Mouse (Mus musculus) c-Kit-negative CD71-positive TER-119-positive erythroid progenitor cells, embryonic 14.5 days (primary cell): Measurements from ENCODE around the gene Gp1ba.
A peak's percentile ranks its signal among the peaks of the same experiment; 100 is the strongest.

ENCODE experiments used
- DNase-seq: peaks from one replicate; pipeline ENCODE4 v3.0.0-alpha.2; 2013; ENCODE audit warnings: low read depth, low spot score

Gene Gp1ba

DNA sequence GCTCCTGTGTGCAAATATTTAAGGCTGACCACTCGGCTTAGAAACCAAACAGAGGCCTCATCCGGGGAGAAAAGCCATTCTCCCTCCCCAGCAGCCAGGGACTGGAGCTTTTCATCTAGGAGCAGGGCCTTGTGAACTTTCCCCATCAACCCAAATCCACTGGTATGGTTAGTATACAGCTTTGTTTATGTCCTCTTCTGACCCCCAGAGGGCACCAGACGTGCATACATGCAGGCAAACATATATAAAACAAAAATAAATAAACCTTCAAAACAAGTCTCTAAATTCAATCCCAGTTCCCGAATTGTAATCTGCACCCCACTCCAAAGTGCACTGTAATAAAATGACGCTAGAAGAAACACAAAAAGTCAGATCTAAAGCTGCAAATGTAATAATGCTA, 9.4 kb upstream of the Gp1ba start:
- DNase-seq: no peak

DNA sequence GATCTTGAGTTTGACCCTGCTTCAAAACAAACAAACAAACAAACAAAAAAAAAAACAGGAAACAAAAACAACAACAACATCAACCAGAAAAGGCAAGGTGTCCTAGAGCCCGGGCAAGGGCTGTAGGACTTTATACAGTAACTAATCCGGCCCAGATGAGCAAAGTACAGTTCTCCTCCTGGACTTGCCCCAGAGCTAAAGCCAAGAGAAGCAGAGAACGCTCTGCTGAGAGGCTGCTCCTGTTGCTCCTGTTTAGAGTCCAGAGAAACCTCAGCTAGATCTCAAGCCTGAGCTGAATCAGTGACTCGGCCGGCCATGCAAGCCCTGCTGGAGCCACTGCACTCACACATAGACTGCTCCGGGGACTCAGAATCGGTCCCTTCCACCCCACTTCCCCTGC, 8.8 kb upstream of the Gp1ba start:
- DNase-seq: no peak

DNA sequence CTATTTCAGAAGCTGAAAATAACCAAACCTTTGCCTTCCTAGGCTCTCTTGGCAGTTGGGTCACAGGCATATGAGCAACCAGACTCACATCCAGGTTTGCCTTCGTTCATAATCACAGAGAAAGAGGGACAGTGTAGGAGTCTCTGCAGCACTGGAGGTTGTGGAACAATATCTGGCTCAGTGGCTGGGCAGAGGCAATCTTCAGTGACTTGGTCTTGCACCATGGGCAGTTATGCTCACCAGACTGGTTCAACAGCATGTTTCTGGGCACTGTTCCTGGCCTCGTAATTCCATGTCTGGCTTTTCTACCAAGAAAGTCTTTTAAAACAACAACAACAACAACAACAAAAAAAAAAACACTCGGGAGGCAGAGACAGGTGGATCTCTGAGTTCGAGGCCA, 3.3 kb upstream of the Gp1ba start:
- DNase-seq: no peak

DNA sequence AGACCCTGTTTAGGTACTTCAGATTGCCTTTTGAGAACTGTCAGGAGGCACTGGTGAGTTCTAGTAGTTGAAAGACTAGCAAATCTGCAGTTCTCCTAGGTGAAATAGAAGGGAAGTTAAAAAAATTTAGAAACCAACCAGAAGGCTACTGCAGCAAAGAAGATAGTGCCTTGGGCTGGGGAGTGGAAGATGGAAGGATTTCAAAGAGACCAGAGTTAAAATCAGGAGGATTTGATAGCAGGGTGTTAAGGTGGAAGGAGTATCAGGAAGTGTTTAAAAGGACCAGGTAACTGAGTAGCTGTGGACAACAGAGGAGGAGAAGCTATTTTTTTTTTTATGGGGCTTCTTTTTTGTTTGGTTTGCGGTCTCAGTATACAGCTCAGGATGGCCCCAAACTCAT, 1.2 kb upstream of the Gp1ba start:
- no peak for DNase-seq

DNA sequence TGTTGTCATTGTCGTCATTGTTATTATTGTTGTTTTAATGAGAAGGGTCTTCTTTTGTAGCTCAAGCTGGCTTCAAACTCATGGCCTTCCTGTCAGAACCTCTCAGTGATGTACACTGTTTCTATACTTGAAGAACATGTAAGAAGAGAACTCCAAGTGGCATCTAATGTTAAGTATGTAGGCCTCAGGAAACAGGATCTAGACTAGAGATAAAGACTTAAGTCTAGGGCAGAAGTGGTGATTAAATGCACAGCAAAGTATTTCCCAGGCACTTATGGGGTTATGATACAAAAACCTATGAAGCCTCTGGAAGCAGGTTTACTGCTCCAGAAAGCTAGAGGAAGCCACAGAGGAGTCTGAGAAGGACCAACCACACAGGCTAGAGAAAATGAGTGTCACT, 629 bp upstream of the Gp1ba start:
- DNase-seq: no peak

DNA sequence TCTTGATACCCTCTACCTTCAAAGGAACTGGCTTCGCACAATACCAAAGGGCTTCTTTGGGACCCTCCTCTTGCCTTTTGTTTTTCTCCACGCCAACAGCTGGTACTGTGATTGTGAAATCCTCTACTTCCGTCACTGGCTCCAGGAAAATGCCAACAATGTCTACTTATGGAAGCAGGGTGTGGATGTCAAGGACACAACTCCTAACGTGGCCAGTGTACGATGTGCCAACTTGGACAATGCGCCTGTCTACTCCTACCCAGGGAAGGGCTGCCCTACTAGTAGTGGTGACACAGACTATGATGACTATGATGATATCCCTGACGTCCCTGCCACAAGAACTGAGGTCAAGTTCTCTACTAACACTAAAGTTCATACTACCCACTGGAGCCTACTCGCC, 1.1 kb downstream of the Gp1ba start:
- no peak for DNase-seq

DNA sequence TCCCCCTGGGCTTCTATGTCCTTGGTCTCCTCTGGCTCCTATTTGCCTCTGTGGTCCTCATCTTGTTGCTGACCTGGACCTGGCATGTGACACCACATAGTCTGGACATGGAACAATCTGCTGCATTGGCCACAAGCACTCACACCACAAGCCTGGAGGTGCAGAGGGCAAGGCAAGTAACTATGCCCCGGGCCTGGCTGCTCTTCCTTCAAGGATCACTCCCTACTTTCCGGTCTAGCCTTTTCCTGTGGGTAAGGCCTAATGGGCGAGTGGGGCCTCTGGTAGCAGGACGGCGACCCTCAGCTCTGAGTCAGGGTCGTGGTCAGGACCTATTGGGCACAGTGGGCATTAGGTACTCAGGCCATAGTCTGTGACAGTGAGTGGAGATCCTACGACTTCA, 2.3 kb downstream of the Gp1ba start:
- DNase-seq: no peak

DNA sequence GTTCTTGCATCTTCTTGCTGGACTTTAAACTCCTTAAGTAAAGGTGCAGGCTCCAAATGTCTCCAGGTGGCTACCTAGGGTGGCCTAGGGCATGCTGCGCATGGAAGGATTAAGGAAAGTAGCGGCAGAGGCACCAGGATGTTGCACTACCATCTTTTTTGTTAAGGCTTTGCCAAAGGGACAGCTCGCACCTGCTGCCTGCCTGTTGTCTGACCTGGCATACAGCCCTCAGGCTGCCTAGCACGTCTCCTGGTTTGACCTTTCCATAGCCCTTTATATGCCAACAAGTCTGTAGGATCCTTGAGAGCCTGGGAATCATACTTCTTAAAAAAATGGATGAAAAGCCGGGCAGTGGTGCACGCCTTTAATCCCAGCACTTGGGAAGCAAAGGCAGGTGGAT, 4.1 kb downstream of the Gp1ba start:
- DNase-seq: no peak

DNA sequence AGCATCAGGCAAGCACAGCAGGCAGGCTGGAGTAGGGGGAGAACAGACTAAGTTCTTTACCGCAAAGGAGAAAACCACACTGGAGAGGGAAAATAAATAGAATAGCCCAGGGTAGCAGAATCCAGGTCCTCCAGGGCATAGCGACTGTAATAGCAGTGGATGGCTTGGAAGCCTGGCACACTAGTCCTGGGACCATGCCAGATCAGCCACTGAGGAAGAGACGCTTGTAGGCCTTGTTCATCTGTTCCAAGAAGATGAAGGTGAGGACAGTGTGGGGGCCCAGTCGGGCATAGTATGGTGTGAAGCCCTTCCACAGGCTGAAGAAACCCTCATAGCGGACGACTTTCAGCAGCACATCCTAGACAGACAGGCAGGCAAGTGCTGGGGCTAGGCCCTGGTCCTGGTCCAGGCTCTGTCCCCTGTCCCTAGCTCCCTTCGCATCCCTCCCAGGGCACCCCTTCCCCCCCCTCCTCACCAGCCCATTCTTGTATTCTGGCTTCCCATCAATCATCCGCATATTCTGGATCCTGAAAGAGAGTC, 5.7 kb downstream of the Gp1ba start:
- DNase-seq: no peak

DNA sequence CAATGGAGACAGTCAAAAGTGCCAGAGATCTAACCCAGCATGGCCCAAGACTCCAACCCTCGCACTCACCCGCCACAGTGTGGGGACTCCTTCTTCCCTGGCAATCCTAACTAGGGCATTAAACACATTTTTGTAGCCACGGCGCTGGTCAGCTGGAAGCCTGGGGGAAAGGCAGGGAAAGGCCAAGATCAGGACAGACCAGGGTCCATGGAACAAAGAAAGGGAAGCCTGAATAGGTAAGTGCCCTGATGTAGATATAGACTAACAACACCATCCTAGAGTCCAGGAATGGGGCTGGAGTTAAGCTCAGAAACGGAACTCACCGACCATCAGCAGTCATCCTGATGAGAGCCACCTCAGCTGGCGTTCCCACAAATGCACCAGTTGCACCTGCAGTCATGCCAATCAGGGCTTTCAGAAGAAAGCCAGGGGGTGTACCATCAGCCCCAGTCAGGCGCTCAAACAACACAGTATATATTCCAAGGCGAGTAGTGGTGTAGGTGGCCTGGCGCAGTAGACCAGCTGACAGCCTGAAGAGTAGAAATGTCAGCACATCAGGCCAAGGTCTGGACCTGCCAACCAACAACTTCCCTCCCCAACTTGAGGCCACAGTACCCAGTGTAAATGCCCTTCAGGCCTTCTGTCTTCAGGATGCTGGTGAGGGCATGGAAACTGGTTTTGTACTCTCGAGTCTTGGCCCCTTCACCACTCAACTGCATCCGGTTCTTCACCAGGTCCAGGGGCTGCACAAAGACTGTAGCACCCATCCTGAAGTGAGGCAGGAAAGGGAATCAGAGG, 6.7 kb downstream of the Gp1ba start:
- no peak for DNase-seq

DNA sequence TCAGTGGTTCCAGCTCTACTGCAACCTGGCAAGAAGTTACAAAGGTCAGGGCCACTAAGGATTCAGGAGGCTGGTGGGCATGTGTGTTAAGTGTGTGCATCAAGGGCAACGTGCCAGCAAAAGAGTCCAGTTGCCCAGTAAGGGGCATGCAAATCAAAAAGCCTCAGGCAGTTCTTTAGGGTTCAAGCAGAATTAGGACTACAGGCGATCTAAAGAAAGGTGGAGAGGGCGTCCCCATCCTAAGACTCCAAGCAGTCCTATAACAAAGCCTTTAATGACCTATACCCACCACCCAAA, 7.3 kb downstream of the Gp1ba start:
- DNase-seq: no peak

DNA sequence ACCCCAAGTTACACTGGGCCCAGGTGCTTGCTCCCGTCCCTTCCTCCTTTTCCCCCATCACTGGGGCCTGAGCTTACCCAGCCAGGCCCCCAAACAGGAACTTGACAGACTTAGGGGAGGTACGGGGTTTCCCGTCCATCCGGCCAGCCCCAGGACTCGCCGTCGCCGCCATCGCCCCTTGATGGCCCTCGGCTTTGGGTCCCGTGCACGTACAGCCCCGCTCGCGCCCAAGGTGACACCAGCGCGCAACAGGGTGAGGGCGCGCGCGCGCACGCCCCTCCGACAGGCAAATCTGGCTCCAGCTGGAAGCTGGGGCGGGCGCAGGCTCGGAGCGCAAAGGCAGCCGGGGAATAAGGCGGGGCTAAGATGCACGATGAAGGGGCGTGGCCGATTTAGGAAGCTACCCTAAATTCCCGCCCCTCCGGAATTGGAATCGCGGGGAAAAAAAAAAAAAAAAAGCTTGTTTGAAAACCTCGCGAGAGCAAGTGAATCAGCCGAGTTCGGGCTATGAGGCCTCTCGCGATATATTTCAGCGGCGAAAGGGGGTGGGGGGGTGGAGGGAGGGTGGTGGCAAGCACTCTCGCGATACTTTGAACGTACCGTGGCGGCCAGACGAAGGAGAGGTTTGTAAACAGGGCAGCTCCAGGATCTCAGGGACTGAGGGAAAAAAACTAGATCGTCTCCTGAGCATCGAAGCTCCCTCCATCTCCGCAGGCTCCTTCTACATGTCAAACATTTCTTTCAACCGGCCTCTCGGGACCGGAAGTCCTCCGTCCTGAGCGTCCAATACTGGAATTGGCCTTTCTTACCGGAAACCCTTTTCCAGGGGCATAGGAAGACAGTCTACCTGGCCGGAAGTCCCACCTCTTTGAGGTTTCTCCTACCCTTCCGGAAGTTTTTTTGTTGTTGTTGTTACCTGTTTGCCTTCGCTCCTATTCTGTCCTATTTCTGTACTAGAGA, 8.0 kb downstream of the Gp1ba start, which contains the start of the genes Rnf167 and Slc25a11:
Gene Rnf167 (plus strand): TSS at position 545 of the 960 bp plus-strand sequence.
Gene Slc25a11 (minus strand): TSS at position 789 of the 960 bp plus-strand sequence.
- peak; percentile 98 for DNase-seq

DNA sequence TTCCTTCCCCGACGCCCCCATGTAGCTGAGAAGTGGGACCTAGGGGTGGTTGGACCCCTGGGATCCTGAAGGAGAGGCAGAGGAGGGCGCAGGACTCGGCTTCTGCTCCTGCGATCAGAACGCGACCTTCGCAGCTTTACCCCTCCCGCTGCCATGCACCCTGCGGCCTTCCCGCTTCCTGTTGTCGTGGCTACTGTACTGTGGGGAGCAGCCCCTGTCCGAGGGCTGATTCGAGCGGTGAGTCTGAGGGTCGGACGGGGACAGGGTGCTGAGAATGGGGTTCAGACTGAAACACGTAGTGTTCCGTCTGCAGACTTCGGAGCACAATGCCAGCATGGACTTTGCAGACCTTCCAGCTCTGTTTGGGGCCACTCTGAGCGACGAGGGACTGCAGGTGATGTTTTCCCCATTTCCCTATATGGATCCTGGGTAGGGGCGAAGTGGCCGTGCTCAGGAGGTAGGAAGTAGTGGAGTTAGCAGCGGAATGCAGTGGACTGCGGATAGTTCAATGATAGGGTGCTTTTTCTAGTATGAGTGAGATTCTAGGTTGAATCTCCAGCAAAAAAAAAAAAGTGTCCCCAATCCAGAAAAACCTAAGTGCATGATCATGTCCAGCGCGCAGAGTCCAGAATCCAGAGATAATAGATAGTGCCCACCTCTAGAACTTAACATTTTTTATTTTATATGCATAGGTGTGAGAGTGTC, 8.9 kb downstream of the Gp1ba start:
- no peak for DNase-seq

DNA sequence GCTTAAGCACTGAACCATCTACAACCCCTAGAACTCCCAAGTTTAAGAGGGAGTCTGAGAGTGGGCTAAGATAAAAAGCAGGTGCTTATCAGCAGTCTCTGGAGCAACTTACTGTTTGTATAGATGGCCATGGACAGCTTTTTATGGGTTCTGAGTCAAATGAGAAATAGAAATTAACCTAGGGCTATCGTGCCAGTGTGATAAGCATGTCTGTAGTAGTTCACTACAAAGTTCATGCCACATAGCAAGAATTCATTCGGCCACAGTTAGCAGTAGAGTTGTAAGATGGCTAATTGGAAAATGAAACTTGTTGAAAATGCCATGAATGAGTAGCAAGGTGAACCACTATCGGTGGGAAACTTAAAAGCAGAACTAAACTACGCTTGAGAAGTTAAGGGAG, 9.6 kb downstream of the Gp1ba start:
- no peak for DNase-seq

DNA sequence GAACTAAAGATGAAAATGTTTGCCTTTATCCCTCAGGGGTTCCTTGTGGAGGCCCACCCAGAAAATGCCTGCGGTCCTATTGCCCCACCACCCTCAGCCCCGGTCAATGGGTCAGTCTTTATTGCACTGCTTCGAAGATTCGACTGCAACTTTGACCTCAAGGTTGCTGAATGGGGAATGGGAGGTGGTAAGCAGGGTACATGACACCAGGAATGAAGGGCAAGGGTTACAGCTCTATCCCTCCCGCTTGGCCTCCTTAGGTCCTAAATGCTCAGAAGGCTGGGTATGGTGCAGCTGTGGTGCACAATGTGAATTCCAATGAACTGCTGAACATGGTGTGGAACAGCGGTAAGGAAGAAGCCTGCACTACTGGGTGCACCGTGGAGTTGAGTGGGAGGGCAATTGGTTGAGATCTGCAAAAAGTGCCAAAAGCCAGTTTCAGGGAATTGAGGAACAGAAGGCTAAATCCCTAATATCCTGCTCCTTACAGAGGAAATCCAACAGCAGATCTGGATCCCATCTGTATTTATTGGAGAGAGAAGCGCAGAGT, 10.3 kb downstream of the Gp1ba start:
- no peak for DNase-seq

DNA sequence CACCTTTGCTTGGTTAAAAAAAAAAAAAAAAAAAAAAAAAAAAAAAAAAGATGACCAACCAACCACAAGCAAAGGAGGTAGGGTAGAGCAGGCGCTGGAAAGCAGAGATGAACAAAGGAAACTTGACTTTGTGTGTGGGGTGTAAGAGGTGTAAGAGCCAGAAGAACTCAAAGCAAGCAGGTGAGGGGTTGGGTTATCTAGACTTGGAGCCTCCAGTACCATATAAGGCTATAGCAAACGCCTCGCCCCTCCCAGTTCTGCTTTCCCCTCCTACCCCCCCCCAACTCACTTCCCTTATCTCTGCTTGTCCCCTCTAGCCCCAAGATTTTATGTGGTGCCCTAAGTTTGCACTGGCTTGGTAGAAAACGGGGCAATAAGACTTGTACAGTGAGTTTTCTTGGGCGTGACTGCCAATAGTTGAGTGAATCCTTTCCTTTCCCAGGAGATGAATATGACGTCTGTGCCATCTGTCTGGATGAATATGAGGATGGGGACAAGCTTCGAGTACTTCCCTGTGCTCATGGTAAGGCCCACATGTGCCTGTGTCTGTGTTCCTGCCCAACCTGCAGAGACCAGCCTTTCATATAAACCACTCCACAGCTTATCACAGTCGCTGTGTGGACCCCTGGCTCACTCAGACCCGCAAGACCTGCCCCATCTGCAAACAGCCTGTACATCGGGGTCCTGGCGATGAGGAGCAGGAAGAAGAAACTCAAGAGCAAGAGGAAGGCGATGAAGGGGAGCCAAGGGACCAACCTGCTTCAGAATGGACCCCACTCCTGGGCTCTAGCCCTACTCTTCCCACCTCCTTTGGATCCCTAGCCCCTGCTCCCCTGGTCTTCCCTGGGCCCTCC, 11.6 kb downstream of the Gp1ba start:
- DNase-seq: no peak

DNA sequence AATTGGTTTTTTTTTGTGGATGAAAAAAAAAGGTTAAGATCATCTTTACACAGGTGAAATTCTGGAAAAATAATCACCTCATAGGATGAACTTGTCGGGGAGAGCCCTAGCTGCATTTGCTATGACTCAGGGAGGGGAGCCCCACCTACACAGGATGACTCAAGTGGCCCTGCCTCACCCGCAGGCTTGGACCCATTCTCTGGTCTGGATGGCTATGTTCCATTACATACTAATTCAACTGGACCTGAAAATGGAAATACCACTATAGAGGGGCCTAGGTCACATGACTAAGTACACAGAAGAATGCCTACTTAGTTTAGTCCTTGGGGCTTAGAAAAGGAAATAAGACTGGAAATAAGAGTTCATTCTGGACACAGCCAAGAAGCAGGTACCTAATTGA, 12.5 kb downstream of the Gp1ba start:
- no peak for DNase-seq

DNA sequence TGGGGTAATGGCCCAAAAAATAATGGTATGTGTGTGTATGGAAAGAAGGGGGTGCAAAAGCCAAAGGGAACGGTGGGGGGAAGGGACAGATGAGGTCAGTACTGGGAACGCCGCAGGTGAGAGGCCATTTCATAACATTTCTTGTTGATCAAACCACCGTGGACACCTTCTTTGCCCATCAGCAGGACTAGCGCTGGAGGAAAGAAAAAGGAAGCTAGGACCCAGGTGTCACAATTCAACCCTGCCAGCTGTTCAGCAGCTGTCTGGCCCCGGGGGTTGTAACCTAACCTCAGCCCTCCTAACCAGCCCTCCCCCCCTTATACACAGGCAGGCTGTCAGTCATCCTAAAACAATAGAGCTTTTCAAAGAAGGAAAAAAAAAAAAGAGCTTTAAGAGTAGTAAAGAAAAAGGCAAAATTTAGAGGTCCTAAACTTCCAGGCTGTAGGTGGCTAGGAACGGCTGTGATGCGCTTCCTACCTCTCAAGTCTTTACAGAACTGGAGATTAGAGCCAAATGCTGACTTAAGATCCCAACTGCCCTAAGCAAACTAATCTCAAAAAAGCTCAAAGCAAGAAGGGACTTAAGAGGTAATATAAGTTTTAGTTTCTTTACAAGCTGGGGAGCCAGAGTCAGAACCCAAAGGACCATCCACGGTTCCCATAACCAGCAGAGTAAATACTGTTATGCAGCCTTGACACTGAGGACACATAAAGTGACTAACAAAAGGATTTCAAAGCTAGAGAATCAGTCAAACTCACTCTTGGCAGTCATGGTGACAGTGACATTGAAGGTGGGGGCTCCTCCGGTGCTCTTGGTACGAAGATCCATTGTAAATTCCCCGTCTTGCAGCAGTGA, 13.3 kb downstream of the Gp1ba start:
- no peak for DNase-seq

DNA sequence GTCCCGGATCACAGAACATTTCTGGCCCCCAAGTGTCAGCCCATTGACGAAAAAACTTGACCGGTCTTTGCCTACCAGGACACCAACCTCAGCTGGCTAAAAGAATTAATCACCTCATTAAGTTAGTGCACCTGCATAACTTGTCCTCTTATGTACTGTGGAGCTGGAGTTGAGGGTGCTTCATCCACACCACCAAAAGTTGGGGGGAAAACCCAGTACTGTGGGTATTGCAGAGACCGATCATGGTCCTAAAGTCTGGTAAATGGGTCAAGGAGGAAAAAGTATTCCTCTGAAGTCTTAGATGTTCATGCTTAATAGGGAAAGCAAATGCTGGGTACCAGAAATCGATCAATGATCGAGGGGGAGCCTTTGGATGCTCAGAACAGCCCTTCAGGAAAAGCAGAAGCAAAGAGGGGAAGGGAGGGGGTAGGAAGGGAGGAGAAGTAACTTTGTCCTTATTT, 14.0 kb downstream of the Gp1ba start:
- DNase-seq: no peak
